Mouse (Mus musculus): ENCODE measurements at regions not wholly inside any gene's neighbourhood (a gene's known extent, or its start where the extent isn't known, plus 50 kb on each side); places are given as distances from the start of the nearest gene placed in this dataset.

DNA sequence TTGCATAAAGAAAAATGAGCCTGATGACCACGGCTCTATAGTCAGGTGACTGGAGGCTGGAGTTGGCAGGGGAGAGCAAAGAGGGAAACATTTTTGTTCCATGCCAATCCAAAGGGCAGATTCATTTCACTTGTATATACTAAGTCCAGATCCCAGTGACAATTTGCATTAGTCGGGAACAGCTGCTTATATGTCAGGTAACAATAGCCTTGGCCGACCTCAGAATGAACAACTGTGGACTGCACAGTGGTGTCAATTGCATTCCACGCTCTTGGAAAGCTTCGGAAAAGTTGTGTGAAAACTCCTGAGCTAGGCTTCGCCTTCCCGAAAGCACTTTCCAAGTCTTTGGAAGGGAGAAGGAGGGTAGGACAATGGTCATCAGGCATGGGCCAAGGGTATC, 419.8 kb upstream of the Smarca2 start:
- Histone ChIP-seq H3K4me1 (replicated peaks; ENCODE audit: control insufficient read depth, insufficient read depth, low read length) (no peaks in the 10 kb centered on the region), H3K36me3 (ENCODE audit: control insufficient read depth, insufficient read depth, low read length) (no peaks in the 10 kb centered on the region), H3K27ac (ENCODE audit: control insufficient read depth, insufficient read depth, low read length) (no peak overlapping the region), H3K4me3 (ENCODE audit: control insufficient read depth, insufficient read depth, low read length) (no peak overlapping the region), H3K27me3 (ENCODE audit: control insufficient read depth, insufficient read depth, low read length) (no peaks in the 10 kb centered on the region)
- WGBS, result 89% methylated on average over 7 of the region's 7 CpGs
- TF ChIP-seq CTCF (IDR thresholded peaks at IDR 0.05; ENCODE audit: borderline replicate concordance, control insufficient read depth, extremely low read depth, insufficient read depth, low read length, poor library complexity) (no peak), POLR2A (IDR thresholded peaks at IDR 0.05; ENCODE audit: control insufficient read depth, extremely low read depth, insufficient read depth, low read length, poor library complexity) (no peak)
- DNase-seq, result no peak

- no peaks in the 10 kb centered on the region for H3K4me1 ChIP-seq (replicated peaks; ENCODE audit: control insufficient read depth, insufficient read depth, low read length)
- no peak overlapping the region for H3K27ac ChIP-seq (ENCODE audit: control insufficient read depth, insufficient read depth, low read length)
- WGBS, result 94% methylated on average over 1 of the region's 1 CpGs
- H3K4me3 ChIP-seq (ENCODE audit: control insufficient read depth, insufficient read depth, low read length), result no peak overlapping the region
- DNase-seq, result no peak
- TF ChIP-seq POLR2A (IDR thresholded peaks at IDR 0.05; ENCODE audit: control insufficient read depth, extremely low read depth, insufficient read depth, low read length, poor library complexity) (no peak), CTCF (IDR thresholded peaks at IDR 0.05; ENCODE audit: borderline replicate concordance, control insufficient read depth, extremely low read depth, insufficient read depth, low read length, poor library complexity) (no peak)
- no peaks in the 10 kb centered on the region for H3K27me3 ChIP-seq (ENCODE audit: control insufficient read depth, insufficient read depth, low read length)
- H3K36me3 ChIP-seq (ENCODE audit: control insufficient read depth, insufficient read depth, low read length), result no peaks in the 10 kb centered on the region
Measured at GRCm38 (mm10) chr19:26190803-26191202, 414.0 kb upstream of the Smarca2 start.

GRCm38 (mm10) chr19:26193664-26194063, 411.2 kb upstream of the Smarca2 start:
- TF ChIP-seq POLR2A (IDR thresholded peaks at IDR 0.05; ENCODE audit: control insufficient read depth, extremely low read depth, insufficient read depth, low read length, poor library complexity) (no peak), CTCF (IDR thresholded peaks at IDR 0.05; ENCODE audit: borderline replicate concordance, control insufficient read depth, extremely low read depth, insufficient read depth, low read length, poor library complexity) (no peak)
- Histone ChIP-seq H3K4me1 (replicated peaks; ENCODE audit: control insufficient read depth, insufficient read depth, low read length) (no peaks in the 10 kb centered on the region), H3K4me3 (ENCODE audit: control insufficient read depth, insufficient read depth, low read length) (no peak overlapping the region), H3K36me3 (ENCODE audit: control insufficient read depth, insufficient read depth, low read length) (no peaks in the 10 kb centered on the region), H3K27me3 (ENCODE audit: control insufficient read depth, insufficient read depth, low read length) (no peaks in the 10 kb centered on the region), H3K27ac (ENCODE audit: control insufficient read depth, insufficient read depth, low read length) (no peak overlapping the region)
- 86% methylated on average over 1 of the region's 1 CpGs for WGBS
- DNase-seq, result no peak

- Histone ChIP-seq H3K27ac (ENCODE audit: control insufficient read depth, insufficient read depth, low read length) (no peak overlapping the region), H3K36me3 (ENCODE audit: control insufficient read depth, insufficient read depth, low read length) (no peaks in the 10 kb centered on the region), H3K4me1 (replicated peaks; ENCODE audit: control insufficient read depth, insufficient read depth, low read length) (no peaks in the 10 kb centered on the region), H3K4me3 (ENCODE audit: control insufficient read depth, insufficient read depth, low read length) (no peak overlapping the region), H3K27me3 (ENCODE audit: control insufficient read depth, insufficient read depth, low read length) (no peaks in the 10 kb centered on the region)
- TF ChIP-seq CTCF (IDR thresholded peaks at IDR 0.05; ENCODE audit: borderline replicate concordance, control insufficient read depth, extremely low read depth, insufficient read depth, low read length, poor library complexity) (no peak), POLR2A (IDR thresholded peaks at IDR 0.05; ENCODE audit: control insufficient read depth, extremely low read depth, insufficient read depth, low read length, poor library complexity) (no peak)
- 86% methylated on average over 1 of the region's 1 CpGs for WGBS
- DNase-seq, result no peak
Measured at GRCm38 (mm10) chr19:26208760-26209159, 396.1 kb upstream of the Smarca2 start.

- Histone ChIP-seq H3K36me3 (ENCODE audit: control insufficient read depth, insufficient read depth, low read length) (no peaks in the 10 kb centered on the region), H3K4me3 (ENCODE audit: control insufficient read depth, insufficient read depth, low read length) (no peak overlapping the region), H3K4me1 (replicated peaks; ENCODE audit: control insufficient read depth, insufficient read depth, low read length) (no peaks in the 10 kb centered on the region), H3K27me3 (ENCODE audit: control insufficient read depth, insufficient read depth, low read length) (no peaks in the 10 kb centered on the region), H3K27ac (ENCODE audit: control insufficient read depth, insufficient read depth, low read length) (no peak overlapping the region)
- 80% methylated on average over 4 of the region's 4 CpGs for WGBS
- DNase-seq, result no peak
- TF ChIP-seq CTCF (IDR thresholded peaks at IDR 0.05; ENCODE audit: borderline replicate concordance, control insufficient read depth, extremely low read depth, insufficient read depth, low read length, poor library complexity) (no peak), POLR2A (IDR thresholded peaks at IDR 0.05; ENCODE audit: control insufficient read depth, extremely low read depth, insufficient read depth, low read length, poor library complexity) (no peak)
Measured at GRCm38 (mm10) chr19:26234539-26234938, 370.3 kb upstream of the Smarca2 start.

DNA sequence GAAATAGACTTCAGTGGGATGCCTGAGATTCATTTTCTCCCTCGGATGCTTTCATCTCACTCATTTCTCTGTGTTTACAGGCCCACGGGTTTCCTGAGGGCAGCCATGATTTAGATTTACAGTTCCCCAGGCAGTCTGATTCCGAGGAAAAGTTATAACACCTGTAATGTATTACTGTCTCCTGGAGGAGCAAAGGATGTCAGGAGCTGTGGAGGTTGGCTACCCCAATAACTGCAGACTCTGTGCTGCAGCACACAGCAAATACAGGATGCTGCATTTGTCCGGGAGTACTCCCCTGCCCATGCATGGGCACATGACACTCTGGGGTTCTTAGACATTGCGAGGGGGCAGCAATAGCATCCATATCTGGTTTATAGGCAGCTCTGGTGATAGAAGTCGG, 360.8 kb upstream of the Smarca2 start:
- DNase-seq, result no peak
- WGBS, result 87% methylated on average over 6 of the region's 6 CpGs
- H3K4me3 ChIP-seq (ENCODE audit: control insufficient read depth, insufficient read depth, low read length), result no peak overlapping the region
- H3K36me3 ChIP-seq (ENCODE audit: control insufficient read depth, insufficient read depth, low read length), result no peaks in the 10 kb centered on the region
- no peaks in the 10 kb centered on the region for H3K27me3 ChIP-seq (ENCODE audit: control insufficient read depth, insufficient read depth, low read length)
- TF ChIP-seq CTCF (IDR thresholded peaks at IDR 0.05; ENCODE audit: borderline replicate concordance, control insufficient read depth, extremely low read depth, insufficient read depth, low read length, poor library complexity) (no peak), POLR2A (IDR thresholded peaks at IDR 0.05; ENCODE audit: control insufficient read depth, extremely low read depth, insufficient read depth, low read length, poor library complexity) (no peak)
- no peak overlapping the region for H3K27ac ChIP-seq (ENCODE audit: control insufficient read depth, insufficient read depth, low read length)
- no peaks in the 10 kb centered on the region for H3K4me1 ChIP-seq (replicated peaks; ENCODE audit: control insufficient read depth, insufficient read depth, low read length)

- Histone ChIP-seq H3K4me1 (replicated peaks; ENCODE audit: control insufficient read depth, insufficient read depth, low read length) (no peaks in the 10 kb centered on the region), H3K36me3 (ENCODE audit: control insufficient read depth, insufficient read depth, low read length) (no peaks in the 10 kb centered on the region), H3K4me3 (ENCODE audit: control insufficient read depth, insufficient read depth, low read length) (no peak overlapping the region), H3K27ac (ENCODE audit: control insufficient read depth, insufficient read depth, low read length) (no peak overlapping the region), H3K27me3 (ENCODE audit: control insufficient read depth, insufficient read depth, low read length) (no peaks in the 10 kb centered on the region)
- no peak for DNase-seq
- TF ChIP-seq CTCF (IDR thresholded peaks at IDR 0.05; ENCODE audit: borderline replicate concordance, control insufficient read depth, extremely low read depth, insufficient read depth, low read length, poor library complexity), result no peak
- no peak for TF ChIP-seq POLR2A (IDR thresholded peaks at IDR 0.05; ENCODE audit: control insufficient read depth, extremely low read depth, insufficient read depth, low read length, poor library complexity)
- 92% methylated on average over 6 of the region's 6 CpGs for WGBS
Measured at GRCm38 (mm10) chr19:26249751-26250150, 355.1 kb upstream of the Smarca2 start.

Measured in thymus, adult 2 months (tissue).